Mouse (Mus musculus) limb, embryonic 12.5 days (tissue): ENCODE measurements around the gene Chd2. TPM values are rescaled to one million over a fixed set of nuclear protein-coding genes. Genes with fewer than 3 reads are reported as not detected.
A peak's percentile ranks its signal among the peaks of the same experiment; 100 is the strongest.
"Not testable (repeated sequence)": the region's sequence is repeated elsewhere in the genome, so short reads cannot be mapped to it uniquely, and the experiment has no call there.

ENCODE experiments used
- ATAC-seq: fragments of 200-750 bp; cut with Nextera tagmentation; 2 replicates; pipeline ENCODE4 v1.8.0; 2017; ENCODE audit warnings: low read depth, moderate TSS enrichment; ENCODE audit not compliant: insufficient number of reproducible peaks, insufficient read depth, low FRiP score, low TSS enrichment
- H3K27ac ChIP-seq: fragments of 300-500 bp; sonication (generic); 2 replicates; pipeline ENCODE4 v1.5.1; 2016; ENCODE audit warnings: mild to moderate bottlenecking, moderate library complexity
- H3K27me3 ChIP-seq: fragments of 300-500 bp; sonication (generic); 2 replicates; pipeline ENCODE4 v1.6.1; 2016; ENCODE audit warnings: mild to moderate bottlenecking, moderate library complexity
- H3K36me3 ChIP-seq: fragments of 300-500 bp; sonication (generic); 2 replicates; pipeline ENCODE4 v1.6.1; 2016; ENCODE audit warnings: mild to moderate bottlenecking, moderate library complexity
- H3K4me1 ChIP-seq: fragments of 300-500 bp; sonication (generic); replicated peaks from 2 replicates; pipeline ENCODE4 v1.6.1; 2016
- H3K4me2 ChIP-seq: fragments of 300-500 bp; sonication (generic); 2 replicates; pipeline ENCODE4 v1.6.1; 2016; ENCODE audit warnings: mild to moderate bottlenecking, moderate library complexity
- H3K4me3 ChIP-seq: fragments of 300-500 bp; sonication (generic); replicated peaks from 2 replicates; pipeline ENCODE4 v1.5.1; 2016; ENCODE audit warnings: mild to moderate bottlenecking
- H3K9ac ChIP-seq: fragments of 300-500 bp; sonication (generic); replicated peaks from 2 replicates; pipeline ENCODE4 v1.6.1; 2016; ENCODE audit warnings: mild to moderate bottlenecking, moderate library complexity
- H3K9me3 ChIP-seq: fragments of 300-500 bp; sonication (generic); 2 replicates; pipeline ENCODE4 v1.6.1; 2016; ENCODE audit warnings: mild to moderate bottlenecking, moderate library complexity
- WGBS: fragments of 180-500 bp; shearing (Covaris S2); methylation state at CpG from one replicate; pipeline ENCODE4 v1.1.7; 2016; 5-methylcytosine and 5-hydroxymethylcytosine counted together
- polyA plus RNA-seq: library from polyadenylated mRNA; unstranded; fragments of >200 nt; fragmentation: Nextera tagmentation; extraction: Ambion mirVana; gene quantifications from 2 replicates; pipeline ENCODE4 v1.2.1, GENCODE M21; 2016

The Chd2 gene
- polyA plus RNA-seq, 1 experiment from 2014 or later = 70.3 TPM

- 91% methylated on average over 6 of the region's 6 CpGs for WGBS
- peaks cover 25% of the 10 kb centered on the region; the same call in 1 of the 2 replicates for H3K36me3 ChIP-seq
- H3K9me3 ChIP-seq = no peaks in the 10 kb centered on the region
- peaks cover 27% of the 10 kb centered on the region for H3K4me1 ChIP-seq
- no peak overlapping the region for H3K9ac ChIP-seq
- no peak overlapping the region for H3K4me3 ChIP-seq
- ATAC-seq = no peak
- H3K27ac ChIP-seq = no peak overlapping the region
- H3K27me3 ChIP-seq = no peaks in the 10 kb centered on the region
- H3K4me2 ChIP-seq = no peak overlapping the region
Observed at GRCm38 (mm10) chr7:73529261-73529660, 12.4 kb downstream of the Chd2 start.

GRCm38 (mm10) chr7:73528377-73528894 is 13.2 kb downstream of the Chd2 start:
- not testable (repeated sequence) for H3K4me3 ChIP-seq, H3K9me3 ChIP-seq, H3K4me2 ChIP-seq, H3K27ac ChIP-seq, H3K9ac ChIP-seq, H3K27me3 ChIP-seq, ATAC-seq
- WGBS = 92% methylated on average over 7 of the region's 7 CpGs
- Histone ChIP-seq H3K4me1 (peaks cover 19% of the 10 kb centered on the region), H3K36me3 (peaks cover 20% of the 10 kb centered on the region; the same call in 1 of the 2 replicates)

- no peak overlapping the region for H3K27ac ChIP-seq
- H3K9me3 ChIP-seq = no peaks in the 10 kb centered on the region
- peaks cover 11% of the 10 kb centered on the region for H3K4me1 ChIP-seq
- no peak overlapping the region for H3K4me3 ChIP-seq
- 88% methylated on average over 4 of the region's 4 CpGs for WGBS
- no peak overlapping the region for H3K4me2 ChIP-seq
- no peaks in the 10 kb centered on the region for H3K27me3 ChIP-seq
- no peak overlapping the region for H3K9ac ChIP-seq
- ATAC-seq = no peak
- H3K36me3 ChIP-seq = peaks cover 17% of the 10 kb centered on the region; the same call in 1 of the 2 replicates
Observed at GRCm38 (mm10) chr7:73527225-73527624, 14.4 kb downstream of the Chd2 start.

- peak overlapping the region; percentile 83 for H3K27ac ChIP-seq
- H3K36me3 ChIP-seq = peaks cover 32% of the 10 kb centered on the region
- H3K27me3 ChIP-seq = no peaks in the 10 kb centered on the region
- no peaks in the 10 kb centered on the region for H3K9me3 ChIP-seq
- peak; percentile 65; the same call in 1 of the 2 replicates for ATAC-seq
- no peak overlapping the region for H3K4me2 ChIP-seq
- no peak overlapping the region for H3K4me3 ChIP-seq
- 33% methylated on average over 9 of the region's 9 CpGs for WGBS
- peaks cover 5% of the 10 kb centered on the region for H3K4me1 ChIP-seq
- H3K9ac ChIP-seq = no peak overlapping the region
Observed at GRCm38 (mm10) chr7:73524454-73524952, 17.1 kb downstream of the Chd2 start.

GRCm38 (mm10) chr7:73523608-73524259 is 17.9 kb downstream of the Chd2 start:
- WGBS = 91% methylated on average over 1 of the region's 1 CpGs
- Histone ChIP-seq H3K9ac (no peak overlapping the region), H3K9me3 (no peaks in the 10 kb centered on the region), H3K4me3 (no peak overlapping the region), H3K27me3 (no peaks in the 10 kb centered on the region), H3K4me2 (no peak overlapping the region), H3K4me1 (peaks cover 5% of the 10 kb centered on the region), H3K36me3 (peaks cover 34% of the 10 kb centered on the region), H3K27ac (no peak overlapping the region)
- no peak for ATAC-seq

- no peak overlapping the region for H3K4me2 ChIP-seq
- H3K9me3 ChIP-seq = no peaks in the 10 kb centered on the region
- H3K9ac ChIP-seq = no peak overlapping the region
- WGBS = 88% methylated on average over 6 of the region's 6 CpGs
- H3K4me3 ChIP-seq = no peak overlapping the region
- no peak overlapping the region for H3K27ac ChIP-seq
- no peak for ATAC-seq
- H3K36me3 ChIP-seq = peaks cover 37% of the 10 kb centered on the region
- H3K4me1 ChIP-seq = peaks cover 5% of the 10 kb centered on the region
- no peaks in the 10 kb centered on the region for H3K27me3 ChIP-seq
Observed at GRCm38 (mm10) chr7:73523183-73523582, 18.4 kb downstream of the Chd2 start.

GRCm38 (mm10) chr7:73521277-73522193 is 20.1 kb downstream of the Chd2 start:
- Histone ChIP-seq H3K4me3 (no peak overlapping the region), H3K4me1 (peaks cover 8% of the 10 kb centered on the region), H3K9me3 (no peaks in the 10 kb centered on the region), H3K9ac (no peak overlapping the region), H3K27ac (0 out of 2 replicates have a peak overlapping the region, but pooled peaks have one; percentile 19), H3K4me2 (no peak overlapping the region), H3K27me3 (no peaks in the 10 kb centered on the region), H3K36me3 (peaks cover 49% of the 10 kb centered on the region)
- no peak for ATAC-seq
- WGBS = 87% methylated on average over 11 of the region's 11 CpGs

- no peak for ATAC-seq
- Histone ChIP-seq H3K9me3 (no peaks in the 10 kb centered on the region), H3K27ac (no peak overlapping the region), H3K4me3 (no peak overlapping the region), H3K36me3 (peaks cover 62% of the 10 kb centered on the region), H3K27me3 (no peaks in the 10 kb centered on the region), H3K4me2 (no peak overlapping the region), H3K9ac (no peak overlapping the region), H3K4me1 (peaks cover 8% of the 10 kb centered on the region)
- WGBS = 94% methylated on average over 10 of the region's 10 CpGs
Observed at GRCm38 (mm10) chr7:73520231-73520630, 21.4 kb downstream of the Chd2 start.

- 95% methylated on average over 16 of the region's 16 CpGs for WGBS
- H3K9ac ChIP-seq = no peak overlapping the region
- 0 out of 2 replicates have a peak, but pooled peaks cover 3% of the 10 kb centered on the region for H3K4me1 ChIP-seq
- H3K9me3 ChIP-seq = no peaks in the 10 kb centered on the region
- peaks cover 67% of the 10 kb centered on the region for H3K36me3 ChIP-seq
- H3K4me2 ChIP-seq = no peak overlapping the region
- no peak overlapping the region for H3K4me3 ChIP-seq
- no peak for ATAC-seq
- H3K27ac ChIP-seq = no peak overlapping the region
- no peaks in the 10 kb centered on the region for H3K27me3 ChIP-seq
Observed at GRCm38 (mm10) chr7:73519060-73519796, 22.4 kb downstream of the Chd2 start.

- not testable (repeated sequence) for H3K27me3 ChIP-seq, H3K9ac ChIP-seq, H3K9me3 ChIP-seq, H3K4me1 ChIP-seq, ATAC-seq, H3K4me3 ChIP-seq, H3K27ac ChIP-seq, H3K4me2 ChIP-seq
- WGBS = 93% methylated on average over 6 of the region's 6 CpGs
- H3K36me3 ChIP-seq = peaks cover 75% of the 10 kb centered on the region
Observed at GRCm38 (mm10) chr7:73518373-73518980, 23.2 kb downstream of the Chd2 start.
